Mouse (Mus musculus): Measurements from ENCODE around the gene Ccdc189. TPM values are rescaled to one million over a fixed set of nuclear protein-coding genes. Genes with fewer than 3 reads are reported as not detected.

The Ccdc189 gene
- polyA plus RNA-seq, 1 experiment from 2014 or later, result 6.9 TPM

- Histone ChIP-seq H3K9ac (ENCODE audit: low read length) (no peak overlapping the region), H3K4me3 (ENCODE audit: low read depth, low read length) (no peak overlapping the region), H3K27ac (ENCODE audit: low read depth) (no peak overlapping the region), H3K4me2 (ENCODE audit: low read length) (no peak overlapping the region), H3K27me3 (replicated peaks; ENCODE audit: control insufficient read depth, insufficient read depth, low read length) (no peaks in the 10 kb centered on the region), H3K9me3 (ENCODE audit: control insufficient read depth, low read length) (no peaks in the 10 kb centered on the region), H3K36me3 (ENCODE audit: control insufficient read depth, insufficient read depth, low read length) (peaks cover 75% of the 10 kb centered on the region), H3K4me1 (replicated peaks; ENCODE audit: control insufficient read depth, insufficient read depth, low read length) (no peaks in the 10 kb centered on the region)
- no peak for DNase-seq (ENCODE audit: low spot score)
- 81% methylated on average over 6 of the region's 6 CpGs for WGBS
- no peak for ATAC-seq (replicated peaks; ENCODE audit: low FRiP score, low TSS enrichment, low read depth)
These were observed 23.8 kb downstream of the Ccdc189 start for GRCm38 (mm10) chr7:127564381-127565150.

GRCm38 (mm10) chr7:127561340-127561858 lies 27.0 kb downstream of the Ccdc189 start, which contains the start of gene Tmem265:
TSS of gene Tmem265 (plus strand) at chr7:127561390.
- H3K27ac ChIP-seq (ENCODE audit: low read depth), result no peak within 1 kb of the TSS
- H3K4me2 ChIP-seq (ENCODE audit: low read length), result no peak within 1 kb of the TSS
- peaks cover 91% of the 10 kb centered on the region for H3K36me3 ChIP-seq (ENCODE audit: control insufficient read depth, insufficient read depth, low read length)
- H3K9ac ChIP-seq (ENCODE audit: low read length), result no peak within 1 kb of the TSS
- no peaks in the 10 kb centered on the region for H3K9me3 ChIP-seq (ENCODE audit: control insufficient read depth, low read length)
- no peak for DNase-seq (ENCODE audit: low spot score)
- no peaks in the 10 kb centered on the region for H3K4me1 ChIP-seq (replicated peaks; ENCODE audit: control insufficient read depth, insufficient read depth, low read length)
- H3K27me3 ChIP-seq (replicated peaks; ENCODE audit: control insufficient read depth, insufficient read depth, low read length), result no peaks in the 10 kb centered on the region
- no peak within 1 kb of the TSS for H3K4me3 ChIP-seq (ENCODE audit: low read depth, low read length)
- no peak for ATAC-seq (replicated peaks; ENCODE audit: low FRiP score, low TSS enrichment, low read depth)
- WGBS, result 90% methylated on average over 5 of the region's 5 CpGs

- H3K36me3 ChIP-seq (ENCODE audit: control insufficient read depth, insufficient read depth, low read length), result peaks cover 91% of the 10 kb centered on the region
- H3K4me3 ChIP-seq (ENCODE audit: low read depth, low read length), result no peak overlapping the region
- 91% methylated on average over 11 of the region's 11 CpGs for WGBS
- no peak overlapping the region for H3K4me2 ChIP-seq (ENCODE audit: low read length)
- no peaks in the 10 kb centered on the region for H3K27me3 ChIP-seq (replicated peaks; ENCODE audit: control insufficient read depth, insufficient read depth, low read length)
- no peak overlapping the region for H3K9ac ChIP-seq (ENCODE audit: low read length)
- H3K27ac ChIP-seq (ENCODE audit: low read depth), result no peak overlapping the region
- H3K9me3 ChIP-seq (ENCODE audit: control insufficient read depth, low read length), result no peaks in the 10 kb centered on the region
- no peak for DNase-seq (ENCODE audit: low spot score)
- no peak for ATAC-seq (replicated peaks; ENCODE audit: low FRiP score, low TSS enrichment, low read depth)
- H3K4me1 ChIP-seq (replicated peaks; ENCODE audit: control insufficient read depth, insufficient read depth, low read length), result no peaks in the 10 kb centered on the region
These were observed 27.8 kb downstream of the Ccdc189 start for GRCm38 (mm10) chr7:127560580-127560979.

- Histone ChIP-seq H3K4me2 (ENCODE audit: low read length) (no peak overlapping the region), H3K4me1 (replicated peaks; ENCODE audit: control insufficient read depth, insufficient read depth, low read length) (no peaks in the 10 kb centered on the region), H3K4me3 (ENCODE audit: low read depth, low read length) (no peak overlapping the region), H3K36me3 (ENCODE audit: control insufficient read depth, insufficient read depth, low read length) (peaks cover 87% of the 10 kb centered on the region), H3K9ac (ENCODE audit: low read length) (no peak overlapping the region), H3K27ac (ENCODE audit: low read depth) (no peak overlapping the region), H3K27me3 (replicated peaks; ENCODE audit: control insufficient read depth, insufficient read depth, low read length) (no peaks in the 10 kb centered on the region), H3K9me3 (ENCODE audit: control insufficient read depth, low read length) (no peaks in the 10 kb centered on the region)
- ATAC-seq (replicated peaks; ENCODE audit: low FRiP score, low TSS enrichment, low read depth) (no peak), DNase-seq (ENCODE audit: low spot score) (no peak)
- 96% methylated on average over 8 of the region's 8 CpGs for WGBS
These were observed 36.8 kb downstream of the Ccdc189 start for GRCm38 (mm10) chr7:127551558-127551957.

DNA sequence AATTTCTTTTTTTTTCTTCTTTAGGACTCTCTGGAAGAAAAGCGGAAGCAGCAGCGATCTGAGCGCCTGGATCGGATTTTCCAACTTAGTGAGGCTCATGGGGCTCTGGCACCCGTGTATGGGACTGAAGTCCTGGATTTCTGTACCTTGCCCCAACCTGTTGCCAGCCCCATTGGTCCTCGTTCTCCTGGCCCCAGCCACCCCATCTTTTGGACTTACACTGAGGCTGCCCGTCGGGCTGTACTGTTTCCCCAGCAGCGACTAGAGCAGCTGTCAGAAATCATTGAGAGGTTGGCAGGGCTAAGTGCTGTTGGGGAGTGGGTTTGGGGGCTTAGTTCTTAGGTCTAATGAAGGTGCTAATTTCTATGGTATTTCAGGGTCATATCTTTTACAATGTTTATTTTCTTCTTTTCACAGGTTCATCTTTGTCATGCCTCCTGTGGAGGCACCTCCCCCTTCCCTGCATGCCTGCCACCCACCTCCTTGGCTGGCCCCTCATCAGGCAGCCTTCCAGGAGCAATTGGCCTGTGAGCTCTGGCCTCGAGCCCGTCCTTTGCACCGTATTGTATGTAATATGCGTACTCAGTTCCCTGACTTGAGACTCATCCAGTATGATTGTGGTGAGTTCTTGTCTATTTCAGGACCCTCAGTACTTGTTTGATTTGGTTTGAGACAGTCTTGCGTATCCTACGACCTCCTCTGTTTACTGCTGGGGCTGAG lies 39.1 kb downstream of the Ccdc189 start:
- DNase-seq (ENCODE audit: low spot score) (no peak), ATAC-seq (replicated peaks; ENCODE audit: low FRiP score, low TSS enrichment, low read depth) (no peak)
- Histone ChIP-seq H3K9ac (ENCODE audit: low read length) (no peak overlapping the region), H3K9me3 (ENCODE audit: control insufficient read depth, low read length) (no peaks in the 10 kb centered on the region), H3K27me3 (replicated peaks; ENCODE audit: control insufficient read depth, insufficient read depth, low read length) (no peaks in the 10 kb centered on the region), H3K4me1 (replicated peaks; ENCODE audit: control insufficient read depth, insufficient read depth, low read length) (no peaks in the 10 kb centered on the region), H3K4me2 (ENCODE audit: low read length) (no peak overlapping the region), H3K36me3 (ENCODE audit: control insufficient read depth, insufficient read depth, low read length) (peaks cover 87% of the 10 kb centered on the region), H3K4me3 (ENCODE audit: low read depth, low read length) (no peak overlapping the region), H3K27ac (ENCODE audit: low read depth) (no peak overlapping the region)
- WGBS, result 89% methylated on average over 15 of the region's 15 CpGs

- ATAC-seq (replicated peaks; ENCODE audit: low FRiP score, low TSS enrichment, low read depth), result no peak
- peaks cover 98% of the 10 kb centered on the region for H3K36me3 ChIP-seq (ENCODE audit: control insufficient read depth, insufficient read depth, low read length)
These were observed 46.7 kb downstream of the Ccdc189 start for GRCm38 (mm10) chr7:127541671-127542070.

More at GRCm38 (mm10) chr7:127541671-127542070, 46.7 kb downstream of the Ccdc189 start:
- DNase-seq (ENCODE audit: low spot score), result no peak
- Histone ChIP-seq H3K27me3 (replicated peaks; ENCODE audit: control insufficient read depth, insufficient read depth, low read length) (no peaks in the 10 kb centered on the region), H3K9ac (ENCODE audit: low read length) (no peak overlapping the region), H3K4me3 (ENCODE audit: low read depth, low read length) (no peak overlapping the region), H3K27ac (ENCODE audit: low read depth) (no peak overlapping the region), H3K4me2 (ENCODE audit: low read length) (no peak overlapping the region), H3K4me1 (replicated peaks; ENCODE audit: control insufficient read depth, insufficient read depth, low read length) (no peaks in the 10 kb centered on the region), H3K9me3 (ENCODE audit: control insufficient read depth, low read length) (no peaks in the 10 kb centered on the region)
- 97% methylated on average over 3 of the region's 3 CpGs for WGBS

Other genes with a start within 250 kb of the Ccdc189 start
- 4.2 and 4.5 TPM in 2 replicates for gene Zfp768, start 243.0 kb downstream of the Ccdc189 start, polyA plus RNA-seq (2014; fragmentation: Nextera tagmentation; extraction: Ambion mirVana)
- gene Zfp747, start 212.5 kb downstream of the Ccdc189 start, polyA plus RNA-seq (2014; fragmentation: Nextera tagmentation; extraction: Ambion mirVana), result 9.8 and 11.3 TPM in 2 replicates
- 6.2 and 7.4 TPM in 2 replicates for gene 9130019O22Rik, start 201.4 kb downstream of the Ccdc189 start, polyA plus RNA-seq (2014; fragmentation: Nextera tagmentation; extraction: Ambion mirVana)
- 9.2 and 9.7 TPM in 2 replicates for gene E430018J23Rik, start 195.0 kb downstream of the Ccdc189 start, polyA plus RNA-seq (2014; fragmentation: Nextera tagmentation; extraction: Ambion mirVana)
- gene Zfp764, start 181.8 kb downstream of the Ccdc189 start, polyA plus RNA-seq (2014; fragmentation: Nextera tagmentation; extraction: Ambion mirVana), result 9.6 and 10.6 TPM in 2 replicates
- 24.1 and 25.2 TPM in 2 replicates for gene Zfp688, start 166.5 kb downstream of the Ccdc189 start, polyA plus RNA-seq (2014; fragmentation: Nextera tagmentation; extraction: Ambion mirVana)
- gene Zfp689, start 139.4 kb downstream of the Ccdc189 start, polyA plus RNA-seq (2014; fragmentation: Nextera tagmentation; extraction: Ambion mirVana), result 6.7 and 7.6 TPM in 2 replicates
- gene Prr14, start 129.0 kb downstream of the Ccdc189 start, polyA plus RNA-seq (2014; fragmentation: Nextera tagmentation; extraction: Ambion mirVana), result 43.4 and 45.6 TPM in 2 replicates
- 11.4 and 13.9 TPM in 2 replicates for gene Fbrs, start 109.4 kb downstream of the Ccdc189 start, polyA plus RNA-seq (2014; fragmentation: Nextera tagmentation; extraction: Ambion mirVana)
- gene Srcap, start 76.6 kb downstream of the Ccdc189 start, polyA plus RNA-seq (2014; fragmentation: Nextera tagmentation; extraction: Ambion mirVana), result 49.4 and 51.8 TPM in 2 replicates
- 18.8 and 19.8 TPM in 2 replicates for gene Gm42715, start 69.0 kb downstream of the Ccdc189 start, polyA plus RNA-seq (2014; fragmentation: Nextera tagmentation; extraction: Ambion mirVana)
- 7.5 and 8.1 TPM in 2 replicates for gene Tmem265, start 27.2 kb downstream of the Ccdc189 start, polyA plus RNA-seq (2014; fragmentation: Nextera tagmentation; extraction: Ambion mirVana)
- 42.0 and 49.4 TPM in 2 replicates for gene Phkg2, start 15.3 kb downstream of the Ccdc189 start, polyA plus RNA-seq (2014; fragmentation: Nextera tagmentation; extraction: Ambion mirVana)
- gene Rnf40, start 172 bp upstream of the Ccdc189 start, polyA plus RNA-seq (2014; fragmentation: Nextera tagmentation; extraction: Ambion mirVana), result 36.3 and 38.8 TPM in 2 replicates
- gene Zfp629, start 27.2 kb upstream of the Ccdc189 start, polyA plus RNA-seq (2014; fragmentation: Nextera tagmentation; extraction: Ambion mirVana), result 12.9 and 16.7 TPM in 2 replicates
- gene Bcl7c, start 120.3 kb upstream of the Ccdc189 start, polyA plus RNA-seq (2014; fragmentation: Nextera tagmentation; extraction: Ambion mirVana), result 50.3 and 56.4 TPM in 2 replicates
- gene Ctf1, start 124.1 kb upstream of the Ccdc189 start, polyA plus RNA-seq (2014; fragmentation: Nextera tagmentation; extraction: Ambion mirVana), result 13.6 and 14.0 TPM in 2 replicates
- 0.27 and 0.30 TPM in 2 replicates for gene Ctf2, start 143.6 kb upstream of the Ccdc189 start, polyA plus RNA-seq (2014; fragmentation: Nextera tagmentation; extraction: Ambion mirVana)
- 3.3 and 4.2 TPM in 2 replicates for gene Fbxl19, start 155.9 kb upstream of the Ccdc189 start, polyA plus RNA-seq (2014; fragmentation: Nextera tagmentation; extraction: Ambion mirVana)
- gene Orai3, start 181.2 kb upstream of the Ccdc189 start, polyA plus RNA-seq (2014; fragmentation: Nextera tagmentation; extraction: Ambion mirVana), result 17.1 and 21.9 TPM in 2 replicates
- gene Setd1a, start 188.1 kb upstream of the Ccdc189 start, polyA plus RNA-seq (2014; fragmentation: Nextera tagmentation; extraction: Ambion mirVana), result 25.0 and 25.6 TPM in 2 replicates
- gene Gm49388, start 197.0 kb upstream of the Ccdc189 start, polyA plus RNA-seq (2014; fragmentation: Nextera tagmentation; extraction: Ambion mirVana), result 0.43 TPM in 1 of 2 replicates, not detected in the other
- 21.6 and 22.0 TPM in 2 replicates for gene Hsd3b7, start 212.0 kb upstream of the Ccdc189 start, polyA plus RNA-seq (2014; fragmentation: Nextera tagmentation; extraction: Ambion mirVana)
- gene Stx4a, start 235.7 kb upstream of the Ccdc189 start, polyA plus RNA-seq (2014; fragmentation: Nextera tagmentation; extraction: Ambion mirVana), result 21.7 and 28.1 TPM in 2 replicates
- gene Stx1b, start 236.0 kb upstream of the Ccdc189 start, polyA plus RNA-seq (2014; fragmentation: Nextera tagmentation; extraction: Ambion mirVana), result 4.9 and 6.1 TPM in 2 replicates